Mouse (Mus musculus): ENCODE data around the gene Ndufaf5. TPM values are rescaled to one million over a fixed set of nuclear protein-coding genes. Genes with fewer than 3 reads are reported as not detected.

The Ndufaf5 gene
- total RNA-seq, 2 experiments from 2014 or later, result 32.7 to 37.4 TPM

Other genes with a start within 250 kb of the Ndufaf5 start
- 1 to 10 TPM; 6.0 to 6.8 TPM for gene Tasp1, start 103.8 kb upstream of the Ndufaf5 start, total RNA-seq (2021)
- gene Gm17374, start 18.6 kb upstream of the Ndufaf5 start, total RNA-seq (2021), result not detected
- 10 to 100 TPM; 16.0 to 17.7 TPM for gene Esf1, start 85 bp upstream of the Ndufaf5 start, total RNA-seq (2021)
- not detected for gene Sel1l2, start 219.1 kb downstream of the Ndufaf5 start, total RNA-seq (2021)
- 10 to 100 TPM; 10.3 to 11.3 TPM for gene Macrod2, start 224.7 kb downstream of the Ndufaf5 start, total RNA-seq (2021)